Mouse (Mus musculus): ENCODE measurements around the gene Ruvbl2. TPM values are rescaled to one million over a fixed set of nuclear protein-coding genes. Genes with fewer than 3 reads are reported as not detected.

Ruvbl2 gene
- polyA plus RNA-seq, 1 experiment = 125 TPM

DNA sequence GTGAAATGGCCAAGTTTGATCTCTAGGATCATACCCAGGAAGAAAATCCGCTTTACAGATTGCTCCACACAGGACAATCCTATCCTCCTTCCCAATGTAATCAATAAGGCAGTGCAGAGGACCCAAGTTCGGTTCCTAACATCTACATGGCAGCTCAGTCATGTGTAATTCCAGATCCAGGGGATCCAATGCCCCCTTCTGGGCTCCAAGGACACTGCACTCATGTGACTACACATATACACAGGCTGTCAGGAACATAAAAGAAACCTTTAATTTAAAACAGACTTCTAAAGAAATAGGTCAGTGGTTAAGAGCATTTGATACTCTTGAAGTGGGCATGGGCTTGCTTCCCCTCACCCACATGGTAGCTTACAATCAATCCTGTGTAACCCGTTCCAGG is 51.8 kb downstream of the Ruvbl2 start:
- TF ChIP-seq POLR2A (IDR thresholded peaks at IDR 0.05; ENCODE audit: borderline replicate concordance, extremely low read depth, insufficient read depth, insufficient read length, poor library complexity, severe bottlenecking) (no peak), CTCF (IDR thresholded peaks at IDR 0.05; ENCODE audit: borderline replicate concordance, extremely low read depth, insufficient read depth, insufficient read length) (peak; percentile 25; the same call in 1 of the 2 replicates)
- no peak for DNase-seq (ENCODE audit: low read depth)

DNA sequence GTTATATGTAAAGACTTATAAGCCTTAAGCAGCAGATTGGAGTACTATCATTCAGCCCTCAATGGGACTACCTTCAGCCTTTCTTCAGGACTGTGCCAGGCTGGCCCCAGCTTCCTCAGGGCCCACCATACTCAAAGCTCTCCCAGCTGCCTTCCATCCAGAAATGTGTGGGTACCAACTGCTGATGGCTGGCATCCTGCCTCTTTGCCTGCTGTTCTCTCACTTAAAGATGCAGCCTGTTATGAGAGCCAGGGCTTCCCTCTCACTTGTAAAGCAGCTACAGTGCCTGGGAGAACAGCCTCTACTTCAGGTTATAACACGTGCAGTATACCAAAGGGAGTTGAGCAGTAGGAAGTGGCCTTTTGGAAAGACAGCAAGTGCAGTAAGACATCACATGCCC is 61.8 kb downstream of the Ruvbl2 start:
- TF ChIP-seq POLR2A (IDR thresholded peaks at IDR 0.05; ENCODE audit: borderline replicate concordance, extremely low read depth, insufficient read depth, insufficient read length, poor library complexity, severe bottlenecking) (no peak), CTCF (IDR thresholded peaks at IDR 0.05; ENCODE audit: borderline replicate concordance, extremely low read depth, insufficient read depth, insufficient read length) (no peak)
- peak; percentile 51 for DNase-seq (ENCODE audit: low read depth)

- TF ChIP-seq POLR2A (IDR thresholded peaks at IDR 0.05; ENCODE audit: borderline replicate concordance, extremely low read depth, insufficient read depth, insufficient read length, poor library complexity, severe bottlenecking) (no peak), CTCF (IDR thresholded peaks at IDR 0.05; ENCODE audit: borderline replicate concordance, extremely low read depth, insufficient read depth, insufficient read length) (no peak)
- no peak for DNase-seq (ENCODE audit: low read depth)
Measured at GRCm38 (mm10) chr7:45374620-45375019, 63.3 kb downstream of the Ruvbl2 start.

DNA sequence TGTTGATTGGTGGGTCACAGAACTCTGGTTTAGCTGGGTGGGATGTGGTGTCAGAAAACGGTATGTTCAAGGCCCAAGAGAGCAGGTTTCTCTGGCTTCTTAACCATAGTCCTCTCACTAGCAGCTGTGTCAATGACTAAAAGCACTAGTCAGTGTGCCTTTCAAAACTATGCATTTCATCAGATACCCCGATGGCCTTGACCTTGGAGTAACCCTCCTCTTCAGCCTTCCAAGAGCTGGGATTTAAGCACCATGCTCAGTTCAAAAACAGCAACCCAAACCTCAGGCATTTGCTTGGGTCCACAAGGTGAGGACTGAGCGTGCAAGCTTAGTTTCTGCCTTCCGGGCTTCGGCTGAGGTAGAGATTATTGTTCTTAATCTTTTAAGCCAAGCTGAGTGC is 65.5 kb downstream of the Ruvbl2 start:
- TF ChIP-seq CTCF (IDR thresholded peaks at IDR 0.05; ENCODE audit: borderline replicate concordance, extremely low read depth, insufficient read depth, insufficient read length) (no peak), POLR2A (IDR thresholded peaks at IDR 0.05; ENCODE audit: borderline replicate concordance, extremely low read depth, insufficient read depth, insufficient read length, poor library complexity, severe bottlenecking) (no peak)

More for the DNA sequence above, 65.5 kb downstream of the Ruvbl2 start:
- DNase-seq (ENCODE audit: low read depth) = no peak

Other genes with a start within 250 kb of the Ruvbl2 start
- 0.70 and 1.1 TPM in 2 replicates for gene Ccdc155, start 233.2 kb downstream of the Ruvbl2 start, polyA plus RNA-seq (2012; rRNA removed)
- gene Dkkl1, start 225.9 kb downstream of the Ruvbl2 start, polyA plus RNA-seq (2012; rRNA removed) = 1.4 and 2.1 TPM in 2 replicates
- gene Tead2, start 222.3 kb downstream of the Ruvbl2 start, polyA plus RNA-seq (2012; rRNA removed) = 184 and 312 TPM in 2 replicates
- gene Cd37, start 199.0 kb downstream of the Ruvbl2 start, polyA plus RNA-seq (2012; rRNA removed) = 1.4 and 1.5 TPM in 2 replicates
- gene Slc6a16, start 197.0 kb downstream of the Ruvbl2 start, polyA plus RNA-seq (2012; rRNA removed) = 0.70 and 0.86 TPM in 2 replicates
- 0.11 TPM in 1 of 2 replicates, not detected in the other for gene Slc6a21, start 160.6 kb downstream of the Ruvbl2 start, polyA plus RNA-seq (2012; rRNA removed)
- 19.0 and 20.3 TPM in 2 replicates for gene Trpm4, start 104.3 kb downstream of the Ruvbl2 start, polyA plus RNA-seq (2012; rRNA removed)
- 0.48 and 1.3 TPM in 2 replicates for gene Hrc, start 102.8 kb downstream of the Ruvbl2 start, polyA plus RNA-seq (2012; rRNA removed)
- 56.7 and 60.0 TPM in 2 replicates for gene Ppfia3, start 71.1 kb downstream of the Ruvbl2 start, polyA plus RNA-seq (2012; rRNA removed)
- 15.7 and 17.6 TPM in 2 replicates for gene Lin7b, start 67.5 kb downstream of the Ruvbl2 start, polyA plus RNA-seq (2012; rRNA removed)
- gene Snrnp70, start 42.4 kb downstream of the Ruvbl2 start, polyA plus RNA-seq (2012; rRNA removed) = 643 and 713 TPM in 2 replicates
- 0.03 TPM in 1 of 2 replicates, not detected in the other for gene Kcna7, start 32.4 kb downstream of the Ruvbl2 start, polyA plus RNA-seq (2012; rRNA removed)
- 0.23 and 0.27 TPM in 2 replicates for gene Ntf5, start 24.4 kb downstream of the Ruvbl2 start, polyA plus RNA-seq (2012; rRNA removed)
- gene Lhb, start 17.3 kb downstream of the Ruvbl2 start, polyA plus RNA-seq (2012; rRNA removed) = 1.1 and 1.7 TPM in 2 replicates
- 26.7 and 30.6 TPM in 2 replicates for gene Gys1, start 3.3 kb downstream of the Ruvbl2 start, polyA plus RNA-seq (2012; rRNA removed)
- 2,346 and 2,481 TPM in 2 replicates for gene Ftl1, start 21.8 kb upstream of the Ruvbl2 start, polyA plus RNA-seq (2012; rRNA removed)
- 168 and 237 TPM in 2 replicates for gene Bax, start 28.8 kb upstream of the Ruvbl2 start, polyA plus RNA-seq (2012; rRNA removed)
- gene Tulp2, start 43.8 kb upstream of the Ruvbl2 start, polyA plus RNA-seq (2012; rRNA removed) = 0.11 and 0.18 TPM in 2 replicates
- 0.30 TPM in 1 of 2 replicates, not detected in the other for gene Gm45808, start 48.7 kb upstream of the Ruvbl2 start, polyA plus RNA-seq (2012; rRNA removed)
- gene Dhdh, start 50.7 kb upstream of the Ruvbl2 start, polyA plus RNA-seq (2012; rRNA removed) = 2.0 and 2.8 TPM in 2 replicates
- gene Nucb1, start 72.3 kb upstream of the Ruvbl2 start, polyA plus RNA-seq (2012; rRNA removed) = 92.0 and 111 TPM in 2 replicates
- 13.5 and 14.5 TPM in 2 replicates for gene Ppp1r15a, start 88.2 kb upstream of the Ruvbl2 start, polyA plus RNA-seq (2012; rRNA removed)
- gene Plekha4, start 88.2 kb upstream of the Ruvbl2 start, polyA plus RNA-seq (2012; rRNA removed) = 1.7 and 3.6 TPM in 2 replicates
- 0.25 and 0.44 TPM in 2 replicates for gene Hsd17b14, start 116.8 kb upstream of the Ruvbl2 start, polyA plus RNA-seq (2012; rRNA removed)
- gene Bcat2, start 132.1 kb upstream of the Ruvbl2 start, polyA plus RNA-seq (2012; rRNA removed) = 29.5 and 40.2 TPM in 2 replicates
- gene Fgf21, start 177.4 kb upstream of the Ruvbl2 start, polyA plus RNA-seq (2012; rRNA removed) = 0.13 TPM in 1 of 2 replicates, not detected in the other
- gene Fut1, start 179.2 kb upstream of the Ruvbl2 start, polyA plus RNA-seq (2012; rRNA removed) = 0.06 and 0.14 TPM in 2 replicates
- gene Izumo1, start 183.7 kb upstream of the Ruvbl2 start, polyA plus RNA-seq (2012; rRNA removed) = 0.13 and 0.16 TPM in 2 replicates
- 11.6 and 17.6 TPM in 2 replicates for gene Rasip1, start 189.4 kb upstream of the Ruvbl2 start, polyA plus RNA-seq (2012; rRNA removed)
- 3.2 and 4.0 TPM in 2 replicates for gene Mamstr, start 201.9 kb upstream of the Ruvbl2 start, polyA plus RNA-seq (2012; rRNA removed)
- 0.10 and 0.16 TPM in 2 replicates for gene Fut2, start 228.3 kb upstream of the Ruvbl2 start, polyA plus RNA-seq (2012; rRNA removed)
- gene Ntn5, start 245.9 kb upstream of the Ruvbl2 start, polyA plus RNA-seq (2012; rRNA removed) = 0.64 and 2.1 TPM in 2 replicates